Mouse (Mus musculus) megakaryocyte, embryonic 14.5 days (primary cell): Measurements from ENCODE around the gene Gsc. TPM values are rescaled to one million over a fixed set of nuclear protein-coding genes. Genes with fewer than 3 reads are reported as not detected.

Experiments
- H3K27me3 ChIP-seq: replicated peaks from 2 replicates; pipeline ENCODE3; 2012; ENCODE audit warnings: inconsistent platforms
- H3K36me3 ChIP-seq: replicated peaks from 2 replicates; pipeline ENCODE3; 2012; ENCODE audit warnings: low read length, inconsistent platforms, mixed read lengths
- H3K4me1 ChIP-seq: 2 replicates; pipeline ENCODE4 v1.6.1; 2012; ENCODE audit warnings: inconsistent platforms
- H3K4me3 ChIP-seq: replicated peaks from 2 replicates; pipeline ENCODE3; 2012; ENCODE audit warnings: moderate library complexity, mild to moderate bottlenecking, inconsistent platforms
- H3K9me3 ChIP-seq: 2 replicates; pipeline ENCODE4 v1.6.1; 2012; ENCODE audit warnings: inconsistent platforms
- FLI1 ChIP-seq: IDR thresholded peaks from 2 replicates; pipeline ENCODE4 v1.6.1; 2012; ENCODE audit warnings: low read length, inconsistent platforms, mixed read lengths
- GATA1 ChIP-seq: IDR thresholded peaks from 3 replicates; pipeline ENCODE4 v1.6.1; 2012; ENCODE audit warnings: mixed read lengths, low read length, inconsistent platforms, borderline replicate concordance
- polyA plus RNA-seq: library from polyadenylated mRNA; stranded (reverse); fragments of >175 nt; gene quantifications from 2 replicates; pipeline ENCODE4 v1.2.3, GENCODE M21; 2012; ENCODE audit warnings: low replicate concordance; ENCODE audit not compliant: insufficient read depth

The Gsc gene
- polyA plus RNA-seq, 1 experiment, result not detected

DNA sequence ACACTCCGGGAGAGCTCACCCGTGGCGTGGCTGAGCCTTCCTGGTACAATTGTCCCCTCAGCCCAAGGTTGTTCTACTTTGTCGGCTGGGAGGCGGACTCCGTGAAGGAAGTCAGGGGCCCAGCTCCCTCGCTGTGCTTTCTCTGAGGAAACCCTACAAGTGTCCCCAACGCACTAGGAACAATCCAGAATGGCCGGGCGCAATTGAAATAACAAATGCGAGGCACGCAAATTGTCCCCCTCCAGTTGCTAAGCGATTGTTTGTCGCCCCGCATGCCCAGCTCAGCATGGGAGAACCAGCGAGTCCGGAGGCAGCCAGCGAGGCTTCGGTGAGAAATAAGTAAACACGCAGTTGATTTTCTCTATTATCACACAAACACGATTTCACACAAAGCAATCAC, 2.8 kb upstream of the Gsc start:
- H3K36me3 ChIP-seq, result no peaks in the 10 kb centered on the region
- peaks cover 93% of the 10 kb centered on the region for H3K27me3 ChIP-seq

DNA sequence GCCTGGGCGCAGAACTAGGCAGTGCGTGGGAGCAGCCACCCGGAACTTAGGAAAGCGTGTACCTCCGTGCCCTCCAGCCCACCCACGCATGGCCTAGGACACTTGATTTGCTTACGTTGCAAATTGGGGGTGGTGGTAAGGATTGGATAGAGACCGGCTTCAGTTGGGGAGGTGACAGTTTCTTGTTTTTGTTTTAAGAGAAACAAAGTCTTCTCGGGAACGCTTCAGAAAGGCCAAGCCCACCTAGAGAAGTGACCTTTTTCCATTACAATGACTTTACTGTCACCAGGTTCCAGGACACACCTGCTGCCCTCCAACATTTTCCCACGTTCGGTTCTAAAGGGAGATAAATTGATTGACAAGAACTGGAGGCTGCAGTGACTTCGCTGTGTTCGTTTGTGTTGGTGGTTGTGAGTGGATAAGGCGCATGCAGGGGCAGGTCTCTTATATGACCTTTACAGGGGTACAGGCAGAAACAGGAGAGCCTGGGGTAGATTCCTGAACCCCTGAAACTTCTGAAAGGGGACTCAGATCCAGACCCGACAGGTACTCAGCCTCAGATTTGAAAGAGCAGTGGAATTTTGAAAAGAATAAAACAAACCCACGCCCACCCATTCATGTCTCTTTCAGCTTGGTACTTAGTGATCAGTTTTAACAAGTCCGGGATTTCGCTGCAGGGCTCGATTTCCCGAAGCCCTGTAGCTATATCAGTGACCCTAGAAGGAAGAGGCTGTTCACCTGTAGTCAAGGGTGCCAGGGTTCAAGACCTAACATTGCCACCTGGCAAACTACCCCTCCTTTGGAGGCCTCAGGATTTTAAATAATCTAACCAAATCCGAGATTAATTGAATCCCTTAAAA, 2.0 kb upstream of the Gsc start:
- TF ChIP-seq GATA1 (no peak), FLI1 (no peak)
- H3K9me3 ChIP-seq, result no peaks in the 10 kb centered on the region
- H3K27me3 ChIP-seq, result peaks cover 96% of the 10 kb centered on the region
- peaks cover 30% of the 10 kb centered on the region for H3K4me1 ChIP-seq
- H3K4me3 ChIP-seq, result no peak overlapping the region
- no peaks in the 10 kb centered on the region for H3K36me3 ChIP-seq

More for the DNA sequence above, 2.8 kb upstream of the Gsc start:
- no peak overlapping the region for H3K4me3 ChIP-seq
- TF ChIP-seq FLI1 (no peak), GATA1 (no peak)
- peaks cover 30% of the 10 kb centered on the region for H3K4me1 ChIP-seq
- no peaks in the 10 kb centered on the region for H3K9me3 ChIP-seq

DNA sequence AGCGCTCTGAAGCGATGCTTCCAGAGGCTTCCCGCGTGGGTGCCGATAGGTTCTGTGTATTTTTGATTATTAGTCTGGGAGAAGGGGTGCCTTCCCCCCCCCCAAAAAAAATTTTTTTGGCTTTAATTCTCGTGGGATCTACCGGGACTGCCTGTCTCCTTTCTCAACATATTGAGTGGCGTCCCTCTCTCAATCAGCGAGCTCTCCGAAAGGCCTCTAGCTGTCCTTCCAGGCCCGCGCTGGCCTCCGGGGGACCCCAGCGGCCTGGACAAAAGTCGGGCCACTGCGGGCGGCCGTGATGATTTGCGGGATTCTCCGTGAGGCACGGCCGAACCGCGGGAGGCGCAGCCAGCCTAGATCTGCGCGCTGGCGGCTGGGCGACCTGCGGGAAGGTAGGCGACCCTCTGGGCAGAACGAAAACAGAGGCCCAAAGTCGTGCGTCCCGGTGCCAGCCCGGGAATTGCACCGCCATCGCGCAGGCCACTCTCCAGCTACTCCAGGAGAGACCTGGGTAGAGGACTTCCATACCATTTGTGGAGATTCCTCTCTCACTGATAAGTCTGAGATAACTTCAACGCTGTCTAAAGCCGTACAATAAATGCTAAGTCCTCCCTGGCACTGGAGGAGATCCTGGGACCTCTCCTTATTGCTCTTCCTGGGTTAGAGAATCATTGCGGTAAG, 1.2 kb upstream of the Gsc start:
- Histone ChIP-seq H3K27me3 (peaks cover 95% of the 10 kb centered on the region), H3K36me3 (no peaks in the 10 kb centered on the region), H3K9me3 (no peaks in the 10 kb centered on the region), H3K4me3 (no peak overlapping the region), H3K4me1 (peaks cover 30% of the 10 kb centered on the region)
- no peak for TF ChIP-seq FLI1
- no peak for TF ChIP-seq GATA1

- no peaks in the 10 kb centered on the region for H3K36me3 ChIP-seq
- peaks cover 98% of the 10 kb centered on the region for H3K27me3 ChIP-seq
- H3K9me3 ChIP-seq, result no peaks in the 10 kb centered on the region
- H3K4me3 ChIP-seq, result peak overlapping the region; percentile 90
- TF ChIP-seq GATA1 (no peak), FLI1 (no peak)
- H3K4me1 ChIP-seq, result peaks cover 30% of the 10 kb centered on the region
Measured at GRCm38 (mm10) chr12:104473492-104473891, 362 bp upstream of the Gsc start.

DNA sequence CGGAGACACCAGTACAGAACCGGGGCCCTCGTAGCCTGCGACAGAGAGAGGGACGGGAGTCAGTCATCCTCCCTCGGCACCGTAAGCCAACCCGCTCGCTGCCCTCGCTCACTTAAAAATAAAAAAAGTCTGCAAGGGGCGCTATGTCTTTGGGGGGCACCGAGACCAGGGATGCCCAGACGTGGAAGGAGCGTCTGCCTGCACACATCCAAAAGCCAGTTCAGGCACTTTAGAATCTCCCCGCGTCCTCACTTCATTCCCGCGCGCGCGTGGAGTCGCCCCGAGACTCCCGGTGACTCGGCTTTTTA, 958 bp downstream of the Gsc start:
- H3K27me3 ChIP-seq, result peaks cover 97% of the 10 kb centered on the region
- no peaks in the 10 kb centered on the region for H3K36me3 ChIP-seq
- no peaks in the 10 kb centered on the region for H3K9me3 ChIP-seq
- H3K4me1 ChIP-seq, result peaks cover 30% of the 10 kb centered on the region
- peak overlapping the region; percentile 80 for H3K4me3 ChIP-seq
- no peak for TF ChIP-seq GATA1
- no peak for TF ChIP-seq FLI1

DNA sequence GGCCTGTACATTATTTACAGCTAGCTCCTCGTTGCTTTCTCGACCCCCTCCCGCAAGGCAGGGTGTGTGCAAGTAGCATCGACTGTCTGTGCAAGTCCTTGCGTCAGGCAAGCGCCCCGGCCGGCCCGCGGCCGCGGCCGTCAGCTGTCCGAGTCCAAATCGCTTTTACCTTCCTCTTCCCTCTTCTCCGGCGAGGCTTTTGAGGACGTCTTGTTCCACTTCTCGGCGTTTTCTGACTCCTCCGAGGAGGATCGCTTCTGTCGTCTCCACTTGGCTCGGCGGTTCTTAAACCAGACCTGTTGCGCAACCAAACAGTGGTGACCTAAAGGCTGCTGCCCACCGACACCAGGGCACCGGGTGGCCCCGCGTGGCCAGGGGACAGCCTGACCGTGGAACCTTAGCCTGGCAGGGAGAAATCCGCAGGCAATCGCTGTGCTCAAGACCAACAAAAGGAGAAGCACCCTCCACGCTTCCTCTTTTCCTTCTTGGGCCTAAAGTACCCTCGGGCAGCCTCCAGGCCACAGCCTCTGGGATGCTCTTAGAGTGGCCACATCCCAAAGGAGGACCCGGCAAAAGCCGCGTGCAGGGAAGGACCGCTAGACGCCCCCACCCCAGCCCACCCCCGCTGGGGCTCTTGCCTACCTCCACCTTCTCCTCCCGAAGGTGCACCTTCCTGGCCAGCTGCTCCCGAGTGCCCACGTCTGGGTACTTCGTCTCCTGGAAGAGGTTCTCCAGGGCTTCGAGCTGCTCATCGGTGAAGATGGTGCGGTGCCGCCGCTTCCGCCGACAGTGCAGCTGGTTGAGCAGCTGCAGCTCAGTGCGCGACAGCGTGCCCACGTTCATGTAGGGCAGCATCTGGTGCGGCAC, 1.5 kb downstream of the Gsc start:
- TF ChIP-seq FLI1 (no peak), GATA1 (no peak)
- Histone ChIP-seq H3K36me3 (no peaks in the 10 kb centered on the region), H3K27me3 (peaks cover 96% of the 10 kb centered on the region), H3K4me3 (peak overlapping the region; percentile 80), H3K9me3 (no peaks in the 10 kb centered on the region), H3K4me1 (peaks cover 30% of the 10 kb centered on the region)

- H3K4me3 ChIP-seq, result no peak overlapping the region
- no peaks in the 10 kb centered on the region for H3K9me3 ChIP-seq
- peaks cover 96% of the 10 kb centered on the region for H3K27me3 ChIP-seq
- peaks cover 30% of the 10 kb centered on the region for H3K4me1 ChIP-seq
- no peaks in the 10 kb centered on the region for H3K36me3 ChIP-seq
- TF ChIP-seq FLI1, result no peak
- no peak for TF ChIP-seq GATA1
Measured at GRCm38 (mm10) chr12:104470646-104471045, 2.5 kb downstream of the Gsc start.

- TF ChIP-seq FLI1 (no peak), GATA1 (no peak)
- H3K9me3 ChIP-seq, result no peaks in the 10 kb centered on the region
- peaks cover 23% of the 10 kb centered on the region for H3K4me1 ChIP-seq
- no peaks in the 10 kb centered on the region for H3K36me3 ChIP-seq
- H3K4me3 ChIP-seq, result no peak overlapping the region
- H3K27me3 ChIP-seq, result peaks cover 87% of the 10 kb centered on the region
Measured at GRCm38 (mm10) chr12:104468783-104469182, 4.3 kb downstream of the Gsc start.

DNA sequence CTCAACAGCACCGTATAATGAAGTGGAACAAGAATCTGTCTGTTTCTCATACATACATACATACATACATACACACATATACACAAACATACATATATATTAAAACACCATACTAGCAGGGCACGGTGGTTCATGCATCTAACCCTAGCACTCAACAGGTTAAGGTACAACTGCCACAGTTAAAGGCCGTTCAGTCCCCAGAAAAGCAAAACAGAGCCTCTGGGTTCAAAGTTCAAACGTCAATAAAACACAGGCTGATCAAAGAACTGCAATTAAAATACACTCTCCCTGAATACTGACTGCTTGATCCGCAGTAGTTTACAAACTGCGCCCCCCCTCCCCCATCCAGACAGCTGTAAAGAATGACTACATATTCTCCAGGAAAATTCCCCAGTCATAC, 5.8 kb downstream of the Gsc start:
- Histone ChIP-seq H3K36me3 (no peaks in the 10 kb centered on the region), H3K27me3 (peaks cover 79% of the 10 kb centered on the region), H3K9me3 (no peaks in the 10 kb centered on the region), H3K4me1 (peaks cover 14% of the 10 kb centered on the region), H3K4me3 (no peak overlapping the region)
- TF ChIP-seq FLI1 (no peak), GATA1 (no peak)
